Mouse (Mus musculus) Patski (cell line): ENCODE results near the gene Slc26a11. TPM values are rescaled to one million over a fixed set of nuclear protein-coding genes. Genes with fewer than 3 reads are reported as not detected.
"Not testable (repeated sequence)": the region's sequence is repeated elsewhere in the genome, so short reads cannot be mapped to it uniquely, and the experiment has no call there.

Source experiments
- ATAC-seq: fragments of 100-300 bp; one replicate; pipeline ENCODE4 v1.8.0; 2021
- CTCF ChIA-PET: fragments of 350-600 bp; sonication (Branson Sonifier 250); formaldehyde crosslinking; loops from one replicate; lab custom pipeline; 2022; ENCODE audit warnings: inconsistent platforms; lab: Charles Lee
- POLR2A ChIA-PET: fragments of 350-600 bp; sonication (Branson Sonifier 250); formaldehyde crosslinking; loops from one replicate; lab custom pipeline; 2022; ENCODE audit warnings: antibody characterized with exemption, inconsistent platforms; lab: Charles Lee
- DNase-seq: peaks from one replicate; pipeline ENCODE4 v3.0.0-alpha.2; 2011; ENCODE audit warnings: low read depth, low spot score
- H3K27me3 ChIP-seq: fragments of 371-371 bp; one replicate; pipeline ENCODE4 v1.5.1; 2021
- CTCF ChIP-seq: fragments of 100-300 bp; IDR thresholded peaks from one replicate; pipeline ENCODE4 v1.5.1; 2021
- in situ Hi-C: fragments of 300-500 bp; cut with MboI; formaldehyde crosslinking; loops from 3 replicates; pipeline ENCODE4 v1.11.1; 2018; ENCODE audit warnings: low pct_unique_long_range_greater_than_20kb, mixed read lengths
- polyA plus RNA-seq: library from polyadenylated mRNA; unstranded; gene quantifications from one replicate; pipeline ENCODE4 v1.2.3, GENCODE M21; 2021

Gene Slc26a11
- polyA plus RNA-seq, 1 experiment from 2014 or later = 16.3 TPM

GRCm38 (mm10) chr11:119362769-119363533 is 7.6 kb downstream of the Slc26a11 start:
- in situ Hi-C loops = loop anchor here (5.0 kb wide), 1 partner anchor 39 kb away; no protein-coding TSS in a partner anchor
- DNase-seq (no peak), ATAC-seq (no peak)
- ChIA-PET POLR2A (no interaction called here), CTCF (interaction anchor here (0.9 to 1.6 kb wide), 4 partner anchors 10 to 25 kb away, joined by 3 to 7 read pairs (median 4); no protein-coding TSS in a partner anchor)
- TF ChIP-seq CTCF = no peak
- H3K27me3 ChIP-seq = no peaks in the 10 kb centered on the region

GRCm38 (mm10) chr11:119363534-119364145 is 8.3 kb downstream of the Slc26a11 start:
- TF ChIP-seq CTCF = peak; percentile 97
- ATAC-seq (no peak), DNase-seq (peak; percentile 30)
- CTCF ChIA-PET = interaction anchor here (0.9 to 1.6 kb wide), 5 partner anchors 9 to 79 kb away, joined by 3 to 7 read pairs (median 4); no protein-coding TSS in a partner anchor
- no peaks in the 10 kb centered on the region for H3K27me3 ChIP-seq
- in situ Hi-C loops = loop anchor here (5.0 kb wide), 1 partner anchor 39 kb away; no protein-coding TSS in a partner anchor
- POLR2A ChIA-PET = no interaction called here

GRCm38 (mm10) chr11:119375425-119375824 is 20.1 kb downstream of the Slc26a11 start:
- CTCF ChIA-PET = no interaction called here
- POLR2A ChIA-PET = no interaction called here
- in situ Hi-C loops = no loop called here
- H3K27me3 ChIP-seq = no peaks in the 10 kb centered on the region
- DNase-seq (no peak), ATAC-seq (no peak)
- no peak for TF ChIP-seq CTCF

DNA sequence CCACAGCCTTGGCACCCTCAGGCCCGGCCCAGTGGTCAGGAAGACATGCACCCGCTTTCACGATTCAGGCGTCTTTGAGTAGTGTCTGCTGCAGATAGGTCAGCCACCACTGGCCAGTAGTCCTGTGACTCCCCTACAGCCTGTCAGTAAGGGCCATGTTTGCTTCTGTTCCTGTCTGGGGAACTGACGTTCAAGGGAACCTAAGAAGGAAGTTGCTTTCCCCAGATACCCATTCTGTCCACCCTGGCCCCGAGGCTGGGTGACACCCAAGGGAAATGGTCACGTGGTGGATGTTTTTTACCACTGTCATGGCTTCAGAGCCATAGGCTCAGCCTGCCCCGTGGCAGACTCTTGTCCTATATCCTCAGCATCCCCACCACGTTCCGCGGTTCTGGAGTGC is 22.0 kb downstream of the Slc26a11 start:
- DNase-seq (no peak), ATAC-seq (no peak)
- POLR2A ChIA-PET = interaction anchor here (0.6 kb wide), 1 partner anchor 21 kb away, joined by 5 read pairs; no protein-coding TSS in a partner anchor
- CTCF ChIA-PET = no interaction called here
- in situ Hi-C loops = no loop called here
- H3K27me3 ChIP-seq = no peaks in the 10 kb centered on the region
- TF ChIP-seq CTCF = no peak

- POLR2A ChIA-PET = no interaction called here
- in situ Hi-C loops = no loop called here
- CTCF ChIA-PET = no interaction called here
- no peaks in the 10 kb centered on the region for H3K27me3 ChIP-seq
- no peak for TF ChIP-seq CTCF
- ATAC-seq = no peak
- no peak for DNase-seq
Measured at GRCm38 (mm10) chr11:119378551-119378950, 23.2 kb downstream of the Slc26a11 start.

- no peak for TF ChIP-seq CTCF
- ChIA-PET CTCF (interaction anchor here (1.3 kb wide), 1 partner anchor 175 kb away, joined by 3 read pairs; no protein-coding TSS in a partner anchor), POLR2A (interaction anchor here (0.8 kb wide), 1 partner anchor 10 kb away, joined by 3 read pairs; no protein-coding TSS in a partner anchor)
- ATAC-seq (no peak), DNase-seq (no peak)
- in situ Hi-C loops = no loop called here
- no peaks in the 10 kb centered on the region for H3K27me3 ChIP-seq
Measured at GRCm38 (mm10) chr11:119381631-119382337, 26.4 kb downstream of the Slc26a11 start.

- ChIA-PET POLR2A (interaction anchor here (0.8 kb wide), 1 partner anchor 9 kb away, joined by 3 read pairs; no protein-coding TSS in a partner anchor), CTCF (interaction anchor here (1.3 kb wide), 1 partner anchor 175 kb away, joined by 3 read pairs; no protein-coding TSS in a partner anchor)
- ATAC-seq (no peak), DNase-seq (no peak)
- TF ChIP-seq CTCF = no peak
- no peaks in the 10 kb centered on the region for H3K27me3 ChIP-seq
- in situ Hi-C loops = no loop called here
Measured at GRCm38 (mm10) chr11:119382338-119382850, 27.0 kb downstream of the Slc26a11 start.

DNA sequence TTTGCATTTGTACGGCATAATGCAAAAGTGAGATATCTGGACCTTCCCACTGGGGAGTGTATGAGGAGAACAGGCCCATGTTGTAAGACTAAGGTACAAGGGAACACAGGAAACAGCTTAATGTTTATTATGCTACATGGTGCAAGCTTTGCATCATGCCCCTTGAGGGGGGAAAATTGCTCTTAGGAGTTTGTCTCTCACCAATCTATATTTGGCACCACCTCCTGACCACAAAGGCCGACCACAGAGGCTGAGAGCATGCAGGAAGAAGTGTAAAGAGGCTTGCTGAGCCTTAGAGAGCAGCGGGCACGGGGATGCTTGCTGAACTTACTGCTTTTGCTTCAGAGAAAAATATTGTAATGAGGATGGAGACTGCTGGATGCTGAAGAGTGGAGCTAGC is 29.5 kb downstream of the Slc26a11 start:
- POLR2A ChIA-PET = interaction anchor here (0.9 kb wide), 1 partner anchor 29 kb away, joined by 4 read pairs; no protein-coding TSS in a partner anchor
- no peak for DNase-seq
- no peak for ATAC-seq
- CTCF ChIA-PET = interaction anchor here (0.7 kb wide), 1 partner anchor 9 kb away, joined by 3 read pairs; no protein-coding TSS in a partner anchor
- H3K27me3 ChIP-seq = no peaks in the 10 kb centered on the region
- no peak for TF ChIP-seq CTCF
- in situ Hi-C loops = no loop called here

DNA sequence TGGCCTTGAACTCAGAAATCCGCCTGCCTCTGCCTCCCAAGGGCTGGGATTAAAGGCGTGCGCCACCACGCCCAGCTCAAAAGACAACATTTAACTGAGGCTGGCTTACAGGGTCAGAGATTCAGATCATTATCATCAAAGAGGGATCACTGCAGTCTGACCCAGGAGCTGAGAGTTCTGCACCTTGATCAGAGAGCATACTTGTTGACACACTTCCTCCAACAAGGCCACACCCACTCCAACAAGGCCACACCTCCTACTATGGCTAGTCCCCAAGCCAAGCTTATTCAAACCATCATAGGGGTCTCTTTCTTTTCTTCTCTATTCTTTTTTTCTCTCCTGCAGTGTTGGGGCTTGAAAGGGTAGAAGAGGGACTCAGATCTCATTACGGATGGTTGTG is 30.9 kb downstream of the Slc26a11 start:
- no peak for DNase-seq
- TF ChIP-seq CTCF = no peak
- H3K27me3 ChIP-seq = no peaks in the 10 kb centered on the region
- no peak for ATAC-seq
- ChIA-PET POLR2A (no interaction called here), CTCF (no interaction called here)
- in situ Hi-C loops = no loop called here

DNA sequence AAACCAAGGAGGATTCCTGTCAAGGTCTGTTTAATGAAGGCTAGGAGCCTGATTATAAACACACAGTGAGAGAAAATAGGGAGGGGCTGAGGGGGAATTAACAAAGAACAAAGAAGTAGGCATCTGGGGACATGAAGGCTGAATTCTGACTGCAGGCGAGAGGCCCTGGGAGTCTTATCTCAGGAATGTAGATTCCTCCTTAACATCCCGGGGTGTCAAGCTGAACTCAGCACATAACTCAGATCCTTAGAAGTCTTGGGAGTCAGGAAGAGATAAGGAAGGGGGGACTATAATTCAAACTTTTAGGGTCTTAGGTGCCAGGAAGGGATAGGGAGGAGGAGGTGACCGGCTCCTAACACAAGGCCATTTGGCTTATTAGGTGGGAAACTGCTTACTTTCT is 31.9 kb downstream of the Slc26a11 start:
- POLR2A ChIA-PET, CTCF ChIA-PET, DNase-seq, in situ Hi-C loops, H3K27me3 ChIP-seq, ATAC-seq: not testable (repeated sequence)
